40 mouse cellular contexts compared by ENCODE assay signal in the genomic region with DNA sequence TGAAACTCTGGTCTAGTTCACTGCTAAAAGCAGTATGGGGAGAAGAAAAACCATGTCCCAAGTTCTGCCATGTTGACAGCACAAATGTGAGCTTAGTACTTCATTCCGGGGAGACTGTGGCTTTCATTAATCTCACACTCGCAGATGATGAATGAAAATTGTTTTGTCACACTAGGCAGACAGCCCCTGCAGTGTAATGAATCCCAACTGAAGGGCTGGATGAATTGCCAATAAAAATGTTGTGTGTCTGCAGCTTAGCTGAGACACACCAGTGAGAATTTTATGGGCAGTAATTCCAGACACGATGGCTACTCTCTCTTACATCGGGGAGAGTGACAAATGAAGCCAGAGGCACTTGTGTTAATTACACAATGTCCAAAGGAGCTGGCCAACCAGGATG. TPM values are rescaled to one million over a fixed set of nuclear protein-coding genes. Genes with fewer than 3 reads are reported as not detected.
"Had no signal": no experiment of that assay in that cellular context is flagged by ENCODE, and none has a peak within 500 bp of the region (broad histone marks: within the 10 kb centered on the region; RNA-seq: fewer than 3 reads in every experiment).

No protein-coding gene starts in this region.

- H3K9ac ChIP-seq: forebrain, postnatal 0 days; heart, embryonic 13.5 days; heart, embryonic 15.5 days; hindbrain, embryonic 15.5 days; kidney, embryonic 15.5 days; limb, embryonic 13.5 days; limb, embryonic 15.5 days had no signal

- H3K36me3 ChIP-seq: heart, embryonic 13.5 days; heart, embryonic 15.5 days; hindbrain, embryonic 15.5 days; kidney, embryonic 15.5 days; limb, embryonic 13.5 days; limb, embryonic 15.5 days had no signal

- H3K4me1 ChIP-seq: heart, embryonic 13.5 days; heart, embryonic 15.5 days; hindbrain, embryonic 15.5 days; kidney, embryonic 15.5 days; limb, embryonic 13.5 days; limb, embryonic 15.5 days had no signal

- ATAC-seq: forebrain, postnatal 0 days; intestine, embryonic 16.5 days had no signal

- H3K9me3 ChIP-seq: heart, embryonic 13.5 days; heart, embryonic 15.5 days; hindbrain, embryonic 15.5 days; kidney, embryonic 15.5 days; limb, embryonic 13.5 days; limb, embryonic 15.5 days had no signal

- H3K27me3 ChIP-seq: heart, embryonic 13.5 days; heart, embryonic 15.5 days; hindbrain, embryonic 15.5 days; kidney, embryonic 15.5 days; limb, embryonic 13.5 days; limb, embryonic 15.5 days had no signal

- H3K4me2 ChIP-seq: heart, embryonic 11.5 days; heart, embryonic 13.5 days; heart, embryonic 15.5 days; hindbrain, embryonic 15.5 days; kidney, embryonic 15.5 days; limb, embryonic 13.5 days; limb, embryonic 15.5 days had no signal

- H3K4me3 ChIP-seq: heart, adult 2 months; heart, embryonic 13.5 days; heart, embryonic 15.5 days; hindbrain, embryonic 15.5 days; kidney, embryonic 15.5 days; limb, embryonic 13.5 days; limb, embryonic 15.5 days had no signal

- H3K27ac ChIP-seq: heart, adult 2 months; heart, embryonic 13.5 days; heart, embryonic 15.5 days; hindbrain, embryonic 15.5 days; kidney, embryonic 15.5 days; kidney, postnatal 0 days; limb, embryonic 13.5 days; limb, embryonic 15.5 days had no signal

- DNase-seq: forebrain, postnatal 0 days; gastrocnemius, postnatal 14 days; gastrocnemius, postnatal 36 days; heart, adult 11 months; heart, adult 2 months; heart, postnatal 14 days; heart, postnatal 36 days; kidney, adult 11 months; kidney, adult 2 months; kidney, adult 9 months; kidney, postnatal 14 days; kidney, postnatal 36 days; layer of hippocampus, adult 9-11 months; layer of hippocampus, postnatal 36 days; left cerebral cortex, postnatal 4 days had no signal

RNA-seq across cellular contexts. Expression of a gene that starts 37.1 kb away (rescaled TPM):
- total RNA-seq: forebrain, postnatal 0 days; gastrocnemius, adult 18-20 months; gastrocnemius, adult 8-10 months; gastrocnemius, postnatal 14 days; gastrocnemius, postnatal 36 days; heart, adult 2 months; heart, postnatal 14 days; heart, postnatal 36 days; hematopoietic stem cell, adult 5-6 weeks; layer of hippocampus, adult 18-20 months; layer of hippocampus, adult 8-10 months; layer of hippocampus, postnatal 14 days; layer of hippocampus, postnatal 36 days; left cerebral cortex, adult 18-20 months; left cerebral cortex, adult 8-10 months; left cerebral cortex, postnatal 10 days; left cerebral cortex, postnatal 25 days; left cerebral cortex, postnatal 4 days; liver, adult 2 months had no signal
- polyA plus RNA-seq: forebrain, postnatal 0 days; gonadal fat pad, adult 2 months; heart, adult 2 months; heart, embryonic 11.5 days; heart, embryonic 13.5 days; heart, embryonic 15.5 days; heart, postnatal 0 days; intestine, embryonic 14.5 days; intestine, embryonic 16.5 days; kidney, adult 2 months; kidney, embryonic 15.5 days; kidney, postnatal 0 days; large intestine, adult 2 months; limb, embryonic 11.5 days; limb, embryonic 13.5 days; limb, embryonic 15.5 days; liver, adult 2 months had no signal
